Mouse (Mus musculus) midbrain, embryonic 11.5 days (tissue): ENCODE measurements around the gene Ifit1bl2. TPM values are rescaled to one million over a fixed set of nuclear protein-coding genes. Genes with fewer than 3 reads are reported as not detected.
"Not testable (repeated sequence)": the region's sequence is repeated elsewhere in the genome, so short reads cannot be mapped to it uniquely, and the experiment has no call there.

Source experiments
- ATAC-seq: fragments of 200-750 bp; cut with Nextera tagmentation; 2 replicates; pipeline ENCODE4 v1.8.0; 2017; ENCODE audit warnings: moderate TSS enrichment, moderate library complexity; ENCODE audit not compliant: low FRiP score
- DNase-seq: peaks from one replicate; pipeline ENCODE4 v3.0.0; 2015; ENCODE audit warnings: low spot score; ENCODE audit errors: missing footprints
- H3K27ac ChIP-seq: fragments of 300-500 bp; sonication (generic); 2 replicates; pipeline ENCODE4 v1.5.1; 2014; ENCODE audit warnings: low read depth, low read length
- H3K27me3 ChIP-seq: fragments of 300-500 bp; sonication (generic); 2 replicates; pipeline ENCODE4 v1.6.1; 2014; ENCODE audit warnings: mild to moderate bottlenecking, low read length, moderate library complexity, mixed read lengths; ENCODE audit not compliant: control insufficient read depth, insufficient read depth
- H3K36me3 ChIP-seq: fragments of 300-500 bp; sonication (generic); 2 replicates; pipeline ENCODE4 v1.6.1; 2014; ENCODE audit warnings: mild to moderate bottlenecking, low read length, moderate library complexity, mixed read lengths; ENCODE audit not compliant: control insufficient read depth, insufficient read depth
- H3K4me1 ChIP-seq: fragments of 300-500 bp; sonication (generic); 2 replicates; pipeline ENCODE4 v1.6.1; 2014; ENCODE audit warnings: low read length; ENCODE audit not compliant: control insufficient read depth, insufficient read depth
- H3K4me2 ChIP-seq: fragments of 300-500 bp; sonication (generic); 2 replicates; pipeline ENCODE4 v1.6.1; 2014; ENCODE audit warnings: mild to moderate bottlenecking, moderate library complexity
- H3K4me3 ChIP-seq: fragments of 300-500 bp; sonication (generic); 2 replicates; pipeline ENCODE4 v1.5.1; 2014; ENCODE audit warnings: low read depth, low read length
- H3K9ac ChIP-seq: fragments of 300-500 bp; sonication (generic); 2 replicates; pipeline ENCODE4 v1.6.1; 2014; ENCODE audit warnings: low read length
- H3K9me3 ChIP-seq: fragments of 300-500 bp; sonication (generic); 2 replicates; pipeline ENCODE4 v1.6.1; 2016; ENCODE audit warnings: low read length; ENCODE audit not compliant: control insufficient read depth
- WGBS: fragments of 180-500 bp; shearing (Covaris S2); extraction: QIAGEN DNeasy Blood & Tissue Kit; methylation state at CpG from one replicate; pipeline ENCODE4 v1.1.7; 2014; 5-methylcytosine and 5-hydroxymethylcytosine counted together
- polyA plus RNA-seq: library from polyadenylated mRNA; unstranded; fragments of >200 nt; fragmentation: Nextera tagmentation; extraction: Ambion mirVana; gene quantifications from 2 replicates; pipeline ENCODE4 v1.2.1, GENCODE M21; 2014

The Ifit1bl2 gene
- polyA plus RNA-seq, 1 experiment from 2014 or later, result 0.25 TPM

GRCm38 (mm10) chr19:34624663-34625062 is 15.9 kb downstream of the Ifit1bl2 start:
- ATAC-seq (no peak), DNase-seq (no peak)
- Histone ChIP-seq H3K4me2 (no peak overlapping the region), H3K27me3 (no peaks in the 10 kb centered on the region), H3K9ac (no peak overlapping the region), H3K9me3 (no peaks in the 10 kb centered on the region), H3K4me3 (no peak overlapping the region), H3K27ac (no peak overlapping the region), H3K4me1 (no peaks in the 10 kb centered on the region), H3K36me3 (no peaks in the 10 kb centered on the region)
- 88% methylated on average over 4 of the region's 4 CpGs for WGBS

- DNase-seq (no peak), ATAC-seq (no peak)
- Histone ChIP-seq H3K27me3 (no peaks in the 10 kb centered on the region), H3K27ac (no peak overlapping the region), H3K9ac (no peak overlapping the region), H3K4me1 (no peaks in the 10 kb centered on the region), H3K4me3 (no peak overlapping the region), H3K4me2 (no peak overlapping the region), H3K36me3 (no peaks in the 10 kb centered on the region), H3K9me3 (no peaks in the 10 kb centered on the region)
- 95% methylated on average over 6 of the region's 6 CpGs for WGBS
These were observed 16.8 kb downstream of the Ifit1bl2 start for GRCm38 (mm10) chr19:34623781-34624180.

- Histone ChIP-seq H3K27me3 (no peaks in the 10 kb centered on the region), H3K4me3 (no peak overlapping the region), H3K4me2 (no peak overlapping the region), H3K27ac (no peak overlapping the region), H3K9ac (no peak overlapping the region), H3K4me1 (no peaks in the 10 kb centered on the region), H3K36me3 (no peaks in the 10 kb centered on the region), H3K9me3 (no peaks in the 10 kb centered on the region)
- 92% methylated on average over 5 of the region's 5 CpGs for WGBS
- ATAC-seq (no peak), DNase-seq (no peak)
These were observed 19.7 kb downstream of the Ifit1bl2 start for GRCm38 (mm10) chr19:34620871-34621270.

- ATAC-seq, result not testable (repeated sequence)
- WGBS, result 92% methylated on average over 5 of the region's 11 CpGs
These were observed 28.1 kb downstream of the Ifit1bl2 start for GRCm38 (mm10) chr19:34612243-34613001.

GRCm38 (mm10) chr19:34610118-34610517 is 30.4 kb downstream of the Ifit1bl2 start:
- DNase-seq, H3K9me3 ChIP-seq, H3K36me3 ChIP-seq, H3K27me3 ChIP-seq, H3K4me1 ChIP-seq, H3K4me2 ChIP-seq, H3K27ac ChIP-seq, H3K4me3 ChIP-seq, H3K9ac ChIP-seq, ATAC-seq: not testable (repeated sequence)
- 76% methylated on average over 3 of the region's 3 CpGs for WGBS

More at GRCm38 (mm10) chr19:34612243-34613001, 28.1 kb downstream of the Ifit1bl2 start:
- not testable (repeated sequence) for H3K4me1 ChIP-seq, H3K27me3 ChIP-seq, H3K27ac ChIP-seq, H3K9me3 ChIP-seq, DNase-seq, H3K9ac ChIP-seq, H3K4me3 ChIP-seq, H3K36me3 ChIP-seq, H3K4me2 ChIP-seq

- not testable (repeated sequence) for H3K9me3 ChIP-seq, H3K4me2 ChIP-seq, H3K9ac ChIP-seq, H3K27ac ChIP-seq, H3K4me1 ChIP-seq, ATAC-seq, DNase-seq, H3K36me3 ChIP-seq, H3K27me3 ChIP-seq, H3K4me3 ChIP-seq
- WGBS, result 69% methylated on average over 4 of the region's 4 CpGs
These were observed 33.1 kb downstream of the Ifit1bl2 start, which contains the start of gene Ifit3b for GRCm38 (mm10) chr19:34607237-34608051. Gene Ifit3b, plus strand, starts transcription at chr19:34607970.

- H3K4me2 ChIP-seq, result no peak overlapping the region
- no peaks in the 10 kb centered on the region for H3K36me3 ChIP-seq
- no peaks in the 10 kb centered on the region for H3K9me3 ChIP-seq
- H3K9ac ChIP-seq, result no peak overlapping the region
- no peak overlapping the region for H3K27ac ChIP-seq
- no peak overlapping the region for H3K4me3 ChIP-seq
- DNase-seq (no peak), ATAC-seq (no peak)
- H3K4me1 ChIP-seq, result no peaks in the 10 kb centered on the region
- H3K27me3 ChIP-seq, result no peaks in the 10 kb centered on the region
- WGBS, result 89% methylated on average over 3 of the region's 3 CpGs
These were observed 35.1 kb downstream of the Ifit1bl2 start for GRCm38 (mm10) chr19:34605472-34605871.

- ATAC-seq, H3K9me3 ChIP-seq, H3K36me3 ChIP-seq, H3K9ac ChIP-seq, H3K4me1 ChIP-seq, DNase-seq, H3K4me3 ChIP-seq, H3K4me2 ChIP-seq, H3K27me3 ChIP-seq, H3K27ac ChIP-seq: not testable (repeated sequence)
- 47% methylated on average over 1 of the region's 1 CpGs for WGBS
These were observed 38.7 kb downstream of the Ifit1bl2 start, which contains the start of gene Ifit1bl1 for GRCm38 (mm10) chr19:34601888-34602287. Gene Ifit1bl1, minus strand, starts transcription at chr19:34601956.

- not testable (repeated sequence) for H3K36me3 ChIP-seq, H3K27me3 ChIP-seq, H3K9me3 ChIP-seq, H3K4me3 ChIP-seq, H3K4me2 ChIP-seq, ATAC-seq, H3K4me1 ChIP-seq, H3K9ac ChIP-seq, H3K27ac ChIP-seq, DNase-seq
These were observed 41.3 kb downstream of the Ifit1bl2 start for GRCm38 (mm10) chr19:34599250-34599649.
